Mouse (Mus musculus): ENCODE measurements around the gene Gm20823.
"Not testable (repeated sequence)": the region's sequence is repeated elsewhere in the genome, so short reads cannot be mapped to it uniquely, and the experiment has no call there.

Gene Gm20823

GRCm38 (mm10) chrY:62464745-62465144 lies at the start of gene Gm20823:
Gm20823 (minus strand) TSS chrY:62464845.
- DNase-seq (ENCODE audit: low spot score in 2 of 2) = not testable (repeated sequence)
